Mouse (Mus musculus) 416B (cell line): ENCODE data around the gene Polr2l.
"Not testable (repeated sequence)": the region's sequence is repeated elsewhere in the genome, so short reads cannot be mapped to it uniquely, and the experiment has no call there.

Experiments used
- DNase-seq: peaks from one replicate; pipeline ENCODE4 v3.0.0; 2011; ENCODE audit warnings: low read depth

Polr2l gene

DNA sequence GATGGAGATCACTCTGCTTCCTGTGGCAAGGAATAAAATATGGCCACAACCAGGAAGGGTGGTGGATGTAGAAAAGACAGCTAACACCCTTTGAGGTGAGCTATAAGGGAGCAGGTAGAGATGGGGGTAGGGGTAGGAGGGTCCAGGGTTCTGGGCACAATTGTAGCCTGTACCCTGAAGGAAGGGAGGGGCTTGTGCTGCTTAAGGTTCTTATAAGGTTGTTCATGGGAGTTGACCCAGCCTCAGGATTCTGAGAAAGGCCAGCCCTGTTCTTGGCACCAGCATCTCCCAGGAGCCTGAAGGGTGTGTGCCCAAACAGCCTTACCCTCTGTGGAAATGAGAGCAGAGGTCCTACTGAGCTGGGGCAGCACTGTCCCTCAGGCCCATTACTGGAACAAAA lies 23.0 kb downstream of the Polr2l start:
- DNase-seq: no peak

DNA sequence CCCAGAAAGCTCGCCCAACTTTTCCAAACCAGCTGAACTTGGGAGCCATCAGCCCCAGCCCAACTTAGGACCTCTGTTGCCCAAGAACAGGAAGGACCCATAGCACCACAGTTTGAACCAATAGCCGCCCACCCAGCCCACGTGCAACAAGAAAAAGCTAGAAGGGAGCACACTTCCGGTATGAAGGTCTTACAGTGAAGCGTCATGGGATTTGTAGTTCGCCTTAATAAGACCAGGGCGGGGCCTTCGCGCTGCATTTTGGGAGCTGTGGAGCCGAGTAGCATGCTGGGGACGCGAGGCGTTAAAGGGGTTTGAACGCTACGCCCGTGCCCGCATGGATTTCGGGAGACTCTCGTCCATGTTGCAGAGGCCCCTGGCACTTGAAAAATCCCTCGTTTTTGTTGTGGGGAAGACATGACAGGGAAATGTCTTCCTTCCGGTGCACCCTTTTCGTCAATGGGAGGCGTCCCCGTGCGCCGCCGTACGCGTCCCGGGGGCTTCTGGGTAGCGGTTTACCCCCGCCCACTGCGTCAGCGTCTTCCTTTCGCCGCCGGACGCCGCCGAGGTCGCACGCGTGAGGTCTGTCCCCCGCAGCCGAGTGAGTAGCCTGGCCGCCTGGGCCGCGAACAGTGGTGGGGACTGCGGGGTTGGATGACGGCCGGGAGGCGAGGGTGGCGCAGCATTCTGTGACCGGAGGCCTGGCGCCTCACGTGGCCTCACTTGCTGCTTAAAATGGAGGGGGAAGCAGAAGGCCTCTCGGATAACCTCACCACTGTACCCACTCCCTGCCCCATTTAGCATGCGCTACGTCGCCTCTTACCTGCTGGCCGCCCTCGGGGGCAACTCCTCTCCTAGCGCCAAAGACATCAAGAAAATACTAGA lies 27.6 kb downstream of the Polr2l start, which contains the start of gene Rplp2:
Rplp2 (plus strand) TSS at position 261 of the 882 bp plus-strand sequence.
- DNase-seq: peak; percentile 99

DNA sequence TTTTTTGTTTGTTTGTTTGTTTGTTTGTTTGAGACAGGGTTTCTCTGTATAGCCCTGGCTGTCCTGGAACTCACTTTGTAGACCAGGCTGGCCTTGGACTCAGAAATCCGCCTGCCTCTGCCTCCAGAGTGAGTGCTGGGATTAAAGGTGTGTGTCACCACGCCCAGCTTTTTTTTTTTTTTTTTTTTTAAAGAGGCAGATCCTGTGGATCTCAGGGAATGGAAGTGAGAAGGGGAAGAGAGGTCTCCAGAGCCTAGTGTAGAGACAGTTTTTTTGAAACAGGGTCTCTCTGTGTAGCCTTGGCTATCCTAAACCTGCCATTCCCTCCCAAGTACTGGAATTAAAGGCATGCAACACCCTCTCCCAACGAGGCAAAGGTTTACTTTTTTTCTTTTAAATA lies 28.6 kb downstream of the Polr2l start:
- not testable (repeated sequence) for DNase-seq

DNA sequence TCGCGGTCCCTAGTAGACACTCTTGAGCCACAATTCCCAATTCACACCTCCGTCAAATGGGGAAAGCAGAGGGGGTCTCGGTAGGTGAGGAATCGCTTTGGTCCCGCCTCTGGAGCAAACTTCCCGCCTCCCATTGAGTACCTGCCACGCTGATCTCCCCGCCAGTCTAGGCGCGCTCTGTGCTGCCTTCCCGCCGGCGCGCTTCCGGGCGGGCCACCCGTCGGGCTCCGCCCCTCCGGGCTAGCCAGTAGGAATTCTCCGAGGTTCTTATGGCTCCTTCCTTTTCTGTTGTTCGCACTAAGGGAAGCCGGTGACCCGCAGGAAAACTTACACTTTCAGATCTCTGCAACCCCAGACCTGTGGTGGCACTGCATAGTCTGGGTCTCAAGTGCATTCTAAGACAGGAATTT lies 31.1 kb downstream of the Polr2l start, which contains the start of gene Pidd1:
Pidd1 (minus strand) TSS at position 198 of the 410 bp plus-strand sequence.
- DNase-seq: peak; percentile 83

DNA sequence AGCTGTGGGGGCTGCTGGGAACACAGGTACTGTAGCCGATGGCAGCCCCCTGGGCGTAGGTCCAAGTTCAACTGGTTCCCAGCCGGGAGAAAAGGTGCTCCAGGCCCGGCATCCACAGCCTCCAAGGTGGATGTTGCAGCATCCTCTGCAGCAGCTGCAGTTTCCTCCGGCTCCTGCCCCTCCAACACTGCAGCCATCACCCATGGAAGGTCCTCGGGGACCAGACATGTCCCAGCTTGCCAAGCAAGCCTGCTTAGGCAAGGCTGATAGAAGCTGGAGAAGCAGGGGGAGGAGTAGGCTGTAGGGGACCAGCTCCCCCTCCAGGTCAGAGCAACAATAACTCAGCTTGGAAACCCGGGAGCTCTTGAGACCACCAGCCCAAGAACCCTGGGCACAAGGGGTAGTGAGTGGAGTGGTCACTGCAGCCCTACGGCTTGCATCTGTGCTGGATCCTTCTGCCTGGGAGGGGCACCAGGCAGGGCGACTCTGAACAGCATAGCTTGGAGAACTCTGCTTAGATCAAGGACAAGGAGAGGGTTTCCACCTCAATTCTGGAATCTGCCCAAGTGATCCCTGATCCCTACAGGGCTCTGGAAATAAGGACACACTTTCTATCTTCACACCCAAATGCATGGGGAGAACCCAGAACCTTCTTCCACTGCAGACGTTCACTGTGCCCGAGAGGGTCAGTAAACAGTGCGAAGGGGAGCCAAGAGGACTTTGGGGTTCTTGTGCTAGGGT lies 31.7 kb downstream of the Polr2l start:
- peak; percentile 86 for DNase-seq

DNA sequence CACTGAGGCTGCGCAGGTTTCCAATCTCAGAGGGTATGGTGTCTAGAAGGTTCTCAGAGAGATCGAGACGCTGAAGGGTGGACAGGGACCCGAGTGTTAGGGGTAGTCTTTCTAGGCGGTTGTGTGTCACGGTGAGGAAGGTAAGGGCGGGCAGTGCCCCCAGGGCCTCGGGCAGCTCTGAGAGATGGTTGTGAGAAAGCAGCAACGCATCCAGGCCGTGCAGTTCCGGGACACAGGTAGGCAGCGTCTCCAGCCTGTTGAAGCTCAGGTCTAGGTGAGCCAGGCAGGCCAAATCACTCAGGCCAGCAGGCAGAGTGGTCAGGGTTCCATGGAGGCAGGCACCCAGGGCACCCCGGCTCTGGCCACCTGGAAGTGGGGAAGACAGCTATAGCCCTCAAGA lies 32.7 kb downstream of the Polr2l start:
- no peak for DNase-seq

DNA sequence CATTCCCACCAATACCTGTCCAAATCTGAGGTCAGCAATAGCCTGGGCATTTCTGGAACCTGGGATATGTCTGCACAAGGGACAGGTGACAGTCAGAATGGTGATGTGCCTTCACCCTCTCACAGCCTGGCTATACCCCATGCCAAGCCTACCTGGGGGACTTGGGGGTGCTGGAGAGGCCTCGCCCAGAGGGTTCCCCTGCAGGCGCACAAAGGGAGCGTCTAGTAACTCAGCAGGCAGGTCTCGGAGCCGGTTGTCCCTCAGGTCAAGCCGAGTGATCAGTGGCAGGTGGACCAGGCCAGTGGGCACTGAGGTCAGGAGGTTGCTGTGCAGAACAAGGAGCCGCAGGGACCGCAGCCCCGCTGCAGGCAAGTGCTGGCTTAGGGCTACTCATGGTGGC lies 33.5 kb downstream of the Polr2l start:
- no peak for DNase-seq

DNA sequence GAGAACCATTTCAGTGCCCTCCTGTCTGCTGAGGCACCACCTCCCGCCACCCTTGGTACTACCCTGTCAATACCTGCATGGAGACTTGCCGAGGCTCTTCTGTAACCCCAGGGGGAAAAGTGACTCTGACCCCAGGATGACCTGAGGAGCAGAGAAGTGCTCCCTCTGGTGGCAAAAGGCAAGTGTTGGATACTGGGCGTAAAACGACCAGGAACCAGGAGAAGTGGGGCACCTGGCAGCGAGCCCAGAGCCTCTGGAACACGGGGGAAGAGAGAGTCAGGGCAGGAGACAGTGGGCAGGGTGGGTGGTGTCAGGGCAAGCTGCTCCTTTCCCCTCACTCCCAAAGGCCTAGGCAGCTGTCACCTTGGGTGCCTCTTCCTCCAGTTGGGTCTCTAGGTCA lies 34.3 kb downstream of the Polr2l start:
- peak; percentile 74 for DNase-seq

DNA sequence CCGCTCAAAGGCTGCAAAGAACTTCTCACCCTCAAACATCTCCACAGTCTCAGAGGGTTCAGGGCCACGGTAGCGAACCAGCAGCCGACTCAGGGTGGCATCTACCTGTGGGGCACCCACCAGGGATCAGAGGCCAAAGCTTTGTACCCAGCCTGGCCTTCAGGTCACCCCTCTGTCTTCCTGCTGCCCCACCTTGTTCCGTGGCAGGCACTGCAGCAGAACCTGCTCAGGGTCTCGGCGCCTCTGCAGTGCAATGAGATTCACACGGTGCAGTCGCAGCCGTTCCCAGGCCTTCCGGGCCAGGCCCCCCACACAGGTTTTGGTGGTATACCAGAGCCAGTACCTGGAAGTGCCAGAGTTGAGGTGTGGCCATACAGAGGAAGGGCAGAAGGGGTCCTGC lies 35.1 kb downstream of the Polr2l start:
- DNase-seq: no peak

DNA sequence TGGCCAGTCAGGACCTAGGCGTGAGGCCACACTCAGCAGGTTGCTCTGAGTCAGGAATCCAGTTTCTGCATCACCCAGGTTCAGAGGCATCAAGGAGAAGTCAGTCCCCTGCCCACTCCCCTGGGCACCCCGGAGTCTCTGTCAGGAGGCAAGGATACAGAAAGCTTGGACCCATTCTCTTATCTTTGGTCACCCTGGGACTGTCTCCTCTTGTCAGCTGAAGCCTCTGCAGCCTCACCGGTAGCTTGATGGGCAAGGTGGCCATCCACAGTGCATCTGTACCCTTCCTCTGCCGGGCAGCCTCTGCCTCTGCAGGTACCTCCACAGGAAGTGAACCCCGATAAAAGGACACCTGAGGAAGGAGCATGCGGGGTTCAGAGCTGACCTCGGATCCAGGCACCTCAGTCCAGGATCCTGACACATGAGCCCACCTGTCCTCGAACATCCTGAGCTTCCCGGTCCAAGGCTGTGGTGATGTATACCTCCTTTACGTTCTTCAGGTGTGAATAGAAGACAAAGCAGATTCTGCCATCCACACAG lies 35.7 kb downstream of the Polr2l start:
- no peak for DNase-seq

DNA sequence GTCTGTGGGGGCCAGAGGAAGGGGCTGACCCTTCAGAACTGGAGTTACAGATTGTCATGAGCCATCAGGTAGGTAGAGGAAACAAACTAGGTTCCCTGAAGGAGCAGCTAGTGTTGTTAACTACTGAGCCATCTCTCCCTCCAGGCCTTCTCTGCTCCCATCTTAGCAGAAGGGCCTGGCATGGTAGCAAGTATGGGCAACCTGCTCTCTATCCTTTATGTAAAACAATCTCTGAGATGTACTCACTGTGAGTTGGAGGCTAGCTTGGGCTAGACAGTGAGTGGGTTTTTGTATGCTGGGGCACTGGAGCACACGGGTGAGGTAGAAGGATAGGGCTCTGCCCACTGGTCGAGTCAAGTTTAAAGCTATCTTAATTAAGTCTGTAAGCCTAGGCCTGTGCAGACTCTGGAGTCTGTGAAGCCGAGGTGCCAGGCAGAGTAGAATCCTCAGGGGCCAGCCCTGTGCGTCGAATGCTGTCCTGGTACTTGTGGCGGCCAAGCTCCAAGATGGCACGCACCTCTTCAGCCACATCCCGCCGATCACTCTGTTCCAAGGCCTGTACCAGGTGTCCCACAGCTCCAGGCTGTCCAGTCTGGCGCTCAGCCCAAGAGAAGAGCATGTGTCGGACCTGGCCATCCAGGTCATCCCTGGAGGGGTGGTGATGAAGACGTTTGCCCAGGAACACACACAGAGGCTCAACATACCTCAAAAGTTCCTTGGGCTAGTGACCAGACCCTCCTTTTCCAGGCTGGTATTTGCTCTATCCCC lies 36.5 kb downstream of the Polr2l start:
- DNase-seq: no peak

DNA sequence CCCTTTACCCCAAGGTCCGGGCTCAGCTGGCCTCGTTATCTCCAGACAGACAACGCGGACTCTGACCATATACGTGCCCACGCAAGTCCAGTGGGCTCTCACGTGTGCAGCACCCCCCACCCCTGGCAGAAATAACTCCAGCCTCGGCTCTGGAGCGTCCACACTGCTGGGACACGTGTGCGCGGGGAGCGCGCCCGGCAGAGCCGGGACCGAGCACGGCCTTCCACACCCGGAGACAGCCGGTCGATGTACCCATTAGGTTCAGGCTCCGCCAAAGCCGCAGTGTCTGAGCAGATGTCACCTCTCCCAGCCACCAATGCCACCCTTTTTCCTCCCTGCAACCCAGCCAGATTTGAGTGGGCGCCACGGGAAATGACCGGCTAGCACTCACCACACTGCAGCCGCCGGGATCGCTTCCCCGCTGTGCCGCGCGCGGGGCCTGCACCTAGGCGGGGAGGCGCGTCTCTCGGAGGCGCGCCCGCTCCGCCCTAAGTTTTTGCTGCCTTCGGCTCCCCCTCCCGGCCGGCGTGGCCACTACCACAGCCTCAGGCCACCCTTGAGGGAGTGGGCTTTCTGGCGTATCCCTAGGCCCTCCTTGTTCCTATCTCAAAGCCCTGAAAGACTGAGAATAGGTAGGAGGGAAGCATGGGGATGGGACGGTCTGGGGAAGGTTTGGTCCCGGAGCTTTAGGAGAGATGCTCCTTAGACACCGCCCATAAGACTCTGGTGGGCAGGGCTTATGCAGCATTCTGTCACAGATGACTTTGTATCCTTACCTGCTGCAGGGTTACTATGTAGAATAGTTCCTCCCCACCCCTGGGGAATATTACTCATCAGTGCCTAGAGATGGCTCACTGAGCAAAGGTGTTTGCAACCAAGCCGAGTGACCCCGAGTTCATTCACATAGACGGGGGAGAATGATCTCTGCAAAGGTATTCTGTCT lies 37.5 kb downstream of the Polr2l start, which contains the start of gene Slc25a22:
Slc25a22 (minus strand) TSS at position 715 of the 943 bp plus-strand sequence.
- peak; percentile 77 for DNase-seq

DNA sequence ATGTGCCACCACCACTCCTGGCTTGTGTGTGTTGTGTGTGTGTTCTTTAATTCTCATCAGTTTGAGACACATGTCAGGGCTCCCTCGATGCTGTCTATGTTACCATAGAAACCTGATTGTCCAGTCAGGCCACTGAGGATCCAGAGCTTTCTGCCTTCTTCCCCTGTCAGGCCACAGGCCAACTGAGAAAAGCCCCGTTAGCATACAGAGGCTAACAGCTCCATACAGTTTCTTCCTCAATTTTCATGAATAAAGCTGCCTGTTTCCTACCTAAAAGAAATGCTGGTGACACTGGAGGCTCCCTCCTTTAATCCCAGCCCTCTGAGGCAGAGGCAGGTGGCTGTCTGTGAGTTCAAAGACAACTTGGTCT lies 38.4 kb downstream of the Polr2l start:
- DNase-seq: no peak

DNA sequence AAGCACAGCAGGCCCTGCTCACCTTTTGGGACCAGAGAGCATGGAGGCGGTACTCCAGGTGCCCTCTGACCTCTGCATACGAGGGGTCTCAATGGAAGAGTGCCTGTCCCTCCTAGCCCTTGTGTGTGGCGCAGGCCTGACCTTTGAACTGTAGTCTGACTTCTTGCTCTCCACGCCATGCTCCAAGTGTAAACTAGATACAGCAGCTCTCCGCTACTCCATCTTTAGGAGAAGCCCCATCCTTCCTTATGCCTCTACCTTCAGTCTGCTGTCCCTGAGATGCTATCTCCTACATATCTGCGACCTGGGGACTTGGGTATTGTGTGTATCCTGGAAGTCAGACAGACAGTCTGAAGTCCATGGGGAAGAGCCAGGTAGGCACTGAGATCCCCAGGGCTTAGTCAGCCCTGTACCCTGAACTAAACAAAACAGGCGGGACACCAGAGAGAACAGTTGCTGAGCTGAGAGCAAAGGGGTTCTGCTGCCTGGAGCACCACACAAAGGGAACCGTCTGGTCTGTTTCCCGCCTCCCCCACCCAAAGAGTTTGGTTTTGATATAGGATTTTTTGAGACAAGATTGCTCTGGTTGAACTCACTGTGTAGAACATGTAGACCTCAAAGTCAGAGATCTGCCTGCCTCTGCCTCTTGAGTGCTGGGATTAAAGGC lies 38.9 kb downstream of the Polr2l start:
- no peak for DNase-seq

DNA sequence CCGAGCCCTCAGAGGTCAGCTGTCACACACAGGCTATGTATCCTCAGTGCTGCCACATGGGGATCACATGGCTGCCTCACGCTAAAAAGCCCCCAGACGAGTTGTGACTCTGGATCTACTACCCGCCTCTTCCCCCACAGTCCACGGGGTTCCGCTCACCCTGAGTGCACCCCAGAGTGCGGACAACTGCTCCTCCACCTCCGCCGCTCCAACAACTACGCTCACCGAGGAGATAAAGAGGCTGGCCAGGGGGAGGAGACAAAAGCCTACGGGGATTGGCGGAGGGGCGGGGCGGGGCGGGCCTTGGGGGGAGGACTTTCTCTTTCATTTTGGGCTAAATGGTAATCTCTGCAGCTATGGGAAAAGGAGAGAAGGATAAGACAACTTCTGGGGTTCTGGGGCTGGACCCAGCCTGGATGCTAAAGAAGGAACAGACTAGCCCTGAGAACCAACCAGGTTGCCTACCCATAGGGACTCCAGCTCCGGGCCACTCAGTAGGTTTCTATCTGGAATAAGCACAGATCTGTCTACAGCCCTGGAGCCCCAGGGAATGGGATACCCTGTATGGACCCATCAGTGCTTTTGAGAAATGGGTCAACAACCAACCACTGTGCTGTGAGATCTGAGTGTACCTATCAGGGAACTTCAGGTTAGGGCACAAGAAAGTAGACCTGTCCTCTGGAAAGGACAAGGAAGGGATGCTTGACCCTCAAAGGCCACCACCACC lies 39.6 kb downstream of the Polr2l start:
- peak; percentile 77 for DNase-seq

DNA sequence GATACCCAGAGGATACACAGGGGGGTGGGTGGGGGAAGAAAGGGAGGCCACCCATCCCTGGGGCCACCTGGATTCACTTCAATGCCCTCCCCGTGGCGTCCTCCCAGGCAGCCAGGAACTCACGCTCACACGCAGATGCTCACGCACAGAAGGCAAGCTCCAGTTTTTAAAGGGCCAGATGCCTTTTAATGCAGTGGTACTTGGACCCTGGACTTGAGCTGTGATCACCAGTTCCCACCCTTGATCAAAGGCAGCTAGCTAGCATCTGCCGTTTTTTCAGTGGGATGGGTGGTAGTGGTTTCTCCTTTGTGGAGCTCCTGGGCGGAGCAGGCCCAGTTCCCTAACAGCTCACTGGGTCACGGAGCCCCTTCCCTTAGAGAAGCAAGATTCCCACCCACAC lies 40.5 kb downstream of the Polr2l start:
- DNase-seq: no peak

DNA sequence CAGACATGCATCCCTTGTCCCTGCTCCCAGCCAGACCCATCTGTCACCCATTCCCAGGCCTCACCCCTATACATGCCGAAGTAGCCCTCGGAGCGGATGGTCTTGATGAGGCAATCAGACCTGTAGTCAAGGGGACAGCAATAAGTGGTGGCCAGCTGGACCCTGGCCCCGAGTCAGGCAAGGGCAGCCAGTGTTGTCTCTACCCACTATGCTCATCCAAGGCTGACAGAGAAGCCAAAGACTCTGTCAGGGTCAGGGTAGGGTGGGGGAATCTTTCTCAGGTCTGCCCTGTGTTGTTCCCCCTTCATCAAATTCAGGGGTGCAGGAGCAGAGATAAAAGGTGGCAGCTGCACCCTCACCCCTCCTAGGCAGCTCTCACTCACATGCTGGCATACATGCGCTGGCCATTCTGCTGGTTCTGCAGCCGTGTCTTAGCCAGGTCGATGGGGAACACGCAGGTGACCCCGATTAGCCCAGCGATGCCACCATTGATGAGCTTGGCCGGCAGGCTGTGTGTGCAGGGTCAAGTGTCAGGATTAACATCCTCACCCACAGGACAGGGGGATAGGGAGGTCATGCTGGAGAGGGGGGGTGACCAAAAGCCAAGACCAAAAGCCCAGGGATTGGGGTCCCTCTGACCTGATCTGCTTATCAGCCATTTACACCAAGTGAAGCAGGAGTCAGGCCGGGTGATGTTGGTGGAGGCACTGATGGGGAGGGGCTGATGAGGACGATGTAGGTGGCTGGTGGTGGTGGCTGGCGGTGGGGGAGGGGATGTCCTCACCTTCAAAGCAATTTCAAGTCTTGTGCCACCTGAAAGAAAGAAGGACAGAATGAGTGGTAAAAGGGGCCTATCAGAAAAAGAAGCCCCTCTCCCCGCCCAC lies 41.2 kb downstream of the Polr2l start:
- no peak for DNase-seq

DNA sequence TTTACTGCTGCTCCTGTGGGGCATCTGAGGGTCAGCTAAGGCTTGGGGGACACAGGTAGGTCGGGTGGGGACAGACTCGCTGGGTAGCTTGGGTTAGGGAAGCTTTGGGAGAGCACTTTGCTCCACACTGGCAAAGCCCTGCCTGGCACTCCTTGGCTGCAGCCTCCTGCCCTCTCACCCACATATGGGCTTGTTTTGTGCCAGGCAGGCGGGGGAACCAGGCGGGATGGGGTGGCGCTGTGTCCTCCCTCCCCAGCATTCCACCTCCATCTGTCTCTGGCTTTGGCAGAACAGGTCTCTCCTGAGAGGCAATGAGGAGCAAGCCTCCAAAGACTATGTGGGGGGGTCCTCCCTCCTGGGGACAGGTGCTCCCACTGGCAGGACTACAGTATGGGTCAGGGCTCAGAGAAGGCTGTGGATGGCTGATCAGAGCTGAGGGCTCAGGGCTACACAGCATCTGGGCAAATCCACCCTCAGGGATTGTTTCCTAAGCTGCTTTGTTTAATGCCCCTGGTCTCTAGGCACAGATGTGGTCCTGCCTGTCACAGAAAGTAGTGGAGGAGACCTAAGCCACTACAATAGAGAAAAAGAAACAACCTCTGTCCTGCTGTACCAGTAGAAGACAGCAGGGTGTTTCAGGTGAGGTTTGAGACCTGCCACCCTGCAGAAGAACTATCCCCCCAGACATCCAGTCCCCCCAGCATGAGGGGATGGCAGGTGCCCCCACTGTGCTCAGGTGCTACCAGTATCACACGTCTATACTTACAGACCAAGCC lies 42.0 kb downstream of the Polr2l start:
- no peak for DNase-seq
